Mouse (Mus musculus): ENCODE data around the gene Nucb2.

The Nucb2 gene

GRCm38 (mm10) chr7:116519805-116520204 lies 15.6 kb downstream of the Nucb2 start:
- DNase-seq (ENCODE audit: low spot score): no peak

GRCm38 (mm10) chr7:116524577-116524976 lies 20.4 kb downstream of the Nucb2 start:
- no peak for DNase-seq (ENCODE audit: low spot score)

- DNase-seq (ENCODE audit: low spot score): no peak
These were observed 25.6 kb downstream of the Nucb2 start for GRCm38 (mm10) chr7:116529793-116530192.

GRCm38 (mm10) chr7:116530470-116530869 lies 26.3 kb downstream of the Nucb2 start:
- DNase-seq (ENCODE audit: low spot score): no peak

- DNase-seq (ENCODE audit: low spot score): no peak
These were observed 27.1 kb downstream of the Nucb2 start for GRCm38 (mm10) chr7:116531311-116531710.

GRCm38 (mm10) chr7:116556834-116557233 lies 52.7 kb downstream of the Nucb2 start:
- no peak for DNase-seq (ENCODE audit: low spot score)

- no peak for DNase-seq (ENCODE audit: low spot score)
These were observed 70.4 kb downstream of the Nucb2 start for GRCm38 (mm10) chr7:116574551-116574950.

All from ovary, postnatal 36 days (tissue).